Mouse (Mus musculus) bone marrow, adult 2 months (tissue): Measurements from ENCODE around the gene Pdgfb.

ENCODE experiments used
- CTCF ChIP-seq: fragments of 200-500 bp; IDR thresholded peaks from 2 replicates; pipeline ENCODE4 v1.5.1; 2011; ENCODE audit warnings: low read length, control low read depth; ENCODE audit not compliant: control insufficient read depth, insufficient read depth
- POLR2A ChIP-seq: fragments of 200-500 bp; IDR thresholded peaks from 2 replicates; pipeline ENCODE4 v1.6.1; 2011; ENCODE audit warnings: low read depth, mild to moderate bottlenecking, control low read depth, low read length, borderline replicate concordance; ENCODE audit not compliant: control insufficient read depth

DNA sequence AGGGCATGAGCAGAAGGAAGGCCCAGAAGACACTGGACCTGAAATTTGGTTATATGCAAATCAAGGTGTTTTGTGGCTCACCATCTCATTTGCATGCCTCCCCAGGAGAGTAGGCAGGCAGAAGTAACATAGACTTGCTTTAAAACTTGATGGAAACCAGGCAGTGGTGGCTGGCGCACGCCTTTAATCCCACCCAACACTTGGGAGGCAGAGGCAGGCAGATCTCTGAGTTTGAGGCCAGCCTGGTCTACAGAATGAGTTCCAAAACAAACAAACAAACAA is 23.3 kb upstream of the Pdgfb start:
- TF ChIP-seq POLR2A = no peak
- TF ChIP-seq CTCF = no peak
